Mouse (Mus musculus) ES-E14 (cell line): ENCODE measurements around the gene Rhoq. TPM values are rescaled to one million over a fixed set of nuclear protein-coding genes. Genes with fewer than 3 reads are reported as not detected.

Experiments
- DNase-seq: peaks from one replicate; pipeline ENCODE4 v3.0.0-alpha.2; 2013; ENCODE audit warnings: low read depth, low spot score
- H3K27ac ChIP-seq: 2 replicates; pipeline ENCODE4 v1.5.1; 2012; ENCODE audit warnings: low read depth, mild to moderate bottlenecking, low read length, moderate library complexity, mixed read lengths; ENCODE audit not compliant: poor library complexity, insufficient read depth, severe bottlenecking
- H3K36me3 ChIP-seq: 2 replicates; pipeline ENCODE4 v1.6.1; 2012; ENCODE audit warnings: mild to moderate bottlenecking, low read length, moderate library complexity, mixed read lengths; ENCODE audit not compliant: control insufficient read depth, poor library complexity, insufficient read depth, severe bottlenecking
- H3K4me1 ChIP-seq, 2 experiments: fragments of 150-350 bp in 1 of 2; sonication (generic) in 1 of 2; 2 replicates each; pipeline ENCODE4 v1.6.1; 2012; ENCODE audit warnings: low read length in 2 of 2, mild to moderate bottlenecking in 1 of 2, mixed read lengths in 1 of 2; ENCODE audit not compliant: control insufficient read depth in 2 of 2, insufficient read depth in 2 of 2, poor library complexity in 1 of 2
- H3K4me3 ChIP-seq, 2 experiments: fragments of 150-350 bp in 1 of 2; sonication (generic) in 1 of 2; 2 replicates each; pipeline ENCODE4 v1.5.1; 2012; ENCODE audit warnings: low read length in 2 of 2, low read depth in 1 of 2, mild to moderate bottlenecking in 1 of 2, mixed read lengths in 1 of 2; ENCODE audit not compliant: insufficient read depth in 1 of 2, poor library complexity in 1 of 2, severe bottlenecking in 1 of 2
- H3K9ac ChIP-seq: 2 replicates; pipeline ENCODE4 v1.6.1; 2012; ENCODE audit warnings: low read depth, mild to moderate bottlenecking, low read length, mixed read lengths; ENCODE audit not compliant: poor library complexity, insufficient read depth, severe bottlenecking
- H3K9me3 ChIP-seq: fragments of 150-350 bp; sonication (generic); 2 replicates; pipeline ENCODE4 v1.6.1; 2012; ENCODE audit warnings: low read depth, mild to moderate bottlenecking, low read length; ENCODE audit not compliant: control insufficient read depth, insufficient read depth
- CHD2 ChIP-seq: IDR thresholded peaks from 2 replicates; pipeline ENCODE4 v1.6.1; 2014; ENCODE audit warnings: mild to moderate bottlenecking, low read depth, low read length, inconsistent platforms
- HCFC1 ChIP-seq: IDR thresholded peaks from 2 replicates; pipeline ENCODE4 v1.6.1; 2012; ENCODE audit warnings: low read length, inconsistent platforms, borderline replicate concordance; ENCODE audit not compliant: insufficient read depth
- MAFK ChIP-seq: IDR thresholded peaks from 2 replicates; pipeline ENCODE4 v1.6.1; 2014; ENCODE audit warnings: mild to moderate bottlenecking, low read depth, low read length, inconsistent platforms; ENCODE audit not compliant: insufficient read depth
- ZC3H11A ChIP-seq: IDR thresholded peaks from 2 replicates; pipeline ENCODE4 v1.6.1; 2012; ENCODE audit warnings: low read depth, mild to moderate bottlenecking, inconsistent platforms, low read length, borderline replicate concordance
- ZNF384 ChIP-seq: IDR thresholded peaks from 2 replicates; pipeline ENCODE4 v1.6.1; 2012; ENCODE audit warnings: low read depth, low read length, inconsistent platforms
- in situ Hi-C, 2 experiments: fragments of 600-800 bp; cut with MboI; formaldehyde crosslinking; loops; one replicate each; pipeline ENCODE4 v1.15.1; 2025; ENCODE audit warnings: low sequenced_read_pairs in 2 of 2, inconsistent platforms in 1 of 2; ENCODE audit not compliant: unreplicated experiment in 2 of 2
- total RNA-seq: library from RNA; depleted of rRNA; stranded (reverse); fragments of 300-350 nt; gene quantifications from 2 replicates; pipeline ENCODE4 v1.2.3, GENCODE M21; 2012

Gene Rhoq
- total RNA-seq, 1 experiment, result 5.9 TPM

DNA sequence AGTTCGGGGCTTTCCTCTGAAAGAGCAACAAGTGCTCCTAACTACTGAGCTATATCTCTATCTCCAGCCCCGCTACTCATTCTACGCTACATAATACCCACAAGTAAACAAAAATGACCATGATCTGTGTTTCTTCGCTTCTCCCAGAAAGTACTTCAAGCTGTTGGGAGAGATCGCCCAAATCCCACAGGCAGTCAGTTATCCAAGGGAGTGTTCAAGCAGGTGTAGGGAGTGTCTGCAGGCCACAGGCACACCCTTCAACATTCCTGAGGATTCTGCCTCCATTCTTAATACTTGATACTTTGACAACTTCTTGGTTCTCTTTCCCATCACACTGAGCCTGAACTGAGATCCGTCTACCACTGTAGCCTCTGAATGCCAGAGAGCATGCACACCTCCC, 19.7 kb upstream of the Rhoq start:
- TF ChIP-seq MAFK (no peak), ZNF384 (no peak), ZC3H11A (no peak), CHD2 (no peak), HCFC1 (no peak)
- in situ Hi-C loops, result no loop called here
- no peak overlapping the region for H3K9ac ChIP-seq

DNA sequence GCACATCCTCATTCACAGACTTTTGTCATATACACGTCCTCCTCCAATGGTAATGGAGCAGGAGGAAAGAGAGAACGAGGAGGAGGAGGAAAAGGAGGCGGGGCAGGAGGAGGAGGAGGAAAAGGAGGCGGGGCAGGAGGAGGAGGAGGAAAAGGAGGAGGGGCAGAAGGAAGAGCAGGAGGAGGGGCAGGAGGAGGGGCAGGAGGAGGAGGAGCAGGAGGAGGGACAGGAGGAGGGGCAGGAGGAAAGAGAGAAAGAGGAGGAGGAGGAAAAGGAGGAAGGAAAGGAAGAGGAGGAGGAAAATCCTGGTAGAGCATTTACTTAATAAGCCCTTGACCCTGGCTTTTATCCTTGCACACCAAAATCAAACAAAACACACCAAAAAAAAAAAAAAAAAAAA, 16.8 kb upstream of the Rhoq start:
- DNase-seq, result no peak
- Histone ChIP-seq H3K4me1 (peaks cover 0 to 4% of the 10 kb centered on the region in 2 experiments; a peak in 1 of 4 replicates), H3K36me3 (no peaks in the 10 kb centered on the region), H3K4me3 (no peak overlapping the region), H3K9me3 (no peaks in the 10 kb centered on the region), H3K9ac (no peak overlapping the region), H3K27ac (no peak overlapping the region)
- TF ChIP-seq CHD2 (no peak), HCFC1 (no peak), ZC3H11A (no peak), MAFK (no peak), ZNF384 (no peak)
- in situ Hi-C loops, result no loop called here

More for the DNA sequence above, 19.7 kb upstream of the Rhoq start:
- H3K4me3 ChIP-seq, result no peak overlapping the region
- no peak for DNase-seq
- H3K4me1 ChIP-seq, result peaks cover 0 to 4% of the 10 kb centered on the region in 2 experiments; a peak in 1 of 4 replicates
- no peak overlapping the region for H3K27ac ChIP-seq
- no peaks in the 10 kb centered on the region for H3K36me3 ChIP-seq
- no peaks in the 10 kb centered on the region for H3K9me3 ChIP-seq

DNA sequence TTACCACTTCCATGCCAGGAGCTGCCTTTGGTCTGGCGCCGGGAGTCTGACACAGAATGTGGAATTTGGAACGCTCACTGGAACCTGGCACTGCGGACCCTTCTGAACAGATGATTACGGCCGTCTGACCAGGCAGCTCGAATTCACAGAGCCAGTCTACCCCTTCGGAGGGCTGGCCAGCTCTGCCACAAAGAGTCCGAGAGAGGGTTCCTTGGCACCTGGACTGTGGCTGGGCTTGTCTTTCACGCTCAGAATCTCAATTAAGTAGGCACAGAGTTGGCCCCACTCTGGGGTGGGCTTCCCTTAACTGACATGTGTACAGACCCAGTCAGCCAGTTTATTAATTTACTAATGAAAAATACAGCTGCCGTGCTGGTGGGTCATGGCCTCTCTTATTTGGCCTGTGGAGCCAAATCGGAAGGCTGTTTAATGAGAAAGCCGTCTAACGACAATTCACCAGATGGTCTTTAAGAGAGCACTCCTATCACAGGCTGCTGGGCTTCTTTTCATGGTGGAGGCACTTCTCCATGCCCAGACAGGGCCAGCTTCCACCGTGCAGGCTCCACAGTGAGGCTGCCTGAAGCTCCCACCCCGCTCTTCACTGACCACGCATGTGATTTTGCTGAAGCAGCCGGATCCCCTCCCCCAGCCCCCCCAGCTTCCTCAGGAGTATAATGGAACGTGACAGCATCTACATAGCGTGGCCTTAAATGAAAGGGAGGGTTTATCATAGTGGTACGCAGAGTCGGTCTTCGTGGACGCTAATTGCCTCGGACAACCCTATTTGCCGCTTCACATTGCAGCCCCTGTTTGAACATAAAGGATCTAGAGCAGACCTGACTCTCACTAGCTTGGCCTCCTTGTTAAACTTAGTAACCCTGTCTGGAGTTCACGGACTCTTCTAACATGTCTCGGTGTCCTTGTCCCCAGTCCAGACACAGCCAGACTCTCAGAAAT, 14.8 kb upstream of the Rhoq start, which contains the start of gene Atp6v1e2:
TSS of gene Atp6v1e2 (minus strand) at position 58 of the 957 bp plus-strand sequence.
- no peak for DNase-seq
- Histone ChIP-seq H3K9me3 (no peaks in the 10 kb centered on the region), H3K36me3 (no peaks in the 10 kb centered on the region), H3K27ac (no peak within 1 kb of the TSS), H3K4me1 (no peaks in the 10 kb centered on the region), H3K9ac (no peak within 1 kb of the TSS), H3K4me3 (no peak within 1 kb of the TSS)
- in situ Hi-C loops, result no loop called here
- TF ChIP-seq CHD2, result no peak
- no peak for TF ChIP-seq ZNF384
- TF ChIP-seq HCFC1, result no peak
- no peak for TF ChIP-seq ZC3H11A
- no peak for TF ChIP-seq MAFK

DNA sequence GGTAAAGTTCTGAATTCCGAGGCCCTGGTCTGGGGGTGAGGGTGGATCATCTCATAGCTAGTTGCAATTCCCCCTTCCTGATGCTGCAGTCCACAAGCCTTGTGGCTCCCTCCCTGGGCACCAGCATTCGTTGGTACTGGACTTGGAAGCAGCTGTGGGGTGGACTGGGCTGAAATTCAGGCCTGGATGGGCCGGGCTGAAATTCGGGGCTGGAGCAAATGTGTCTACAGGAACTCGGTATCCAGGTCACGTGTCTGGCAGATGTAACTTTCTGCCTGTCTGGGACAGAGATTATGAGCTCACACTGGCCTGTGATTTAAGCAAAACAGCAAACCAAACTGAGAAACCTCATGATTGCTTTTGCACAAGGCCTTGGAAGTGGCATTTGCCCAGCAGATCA, 14.1 kb upstream of the Rhoq start:
- TF ChIP-seq ZC3H11A (no peak), MAFK (no peak), HCFC1 (no peak), CHD2 (no peak), ZNF384 (no peak)
- H3K9ac ChIP-seq, result no peak overlapping the region
- H3K4me3 ChIP-seq, result no peak overlapping the region
- H3K36me3 ChIP-seq, result no peaks in the 10 kb centered on the region
- no peaks in the 10 kb centered on the region for H3K9me3 ChIP-seq
- in situ Hi-C loops, result no loop called here
- H3K4me1 ChIP-seq, result no peaks in the 10 kb centered on the region
- no peak overlapping the region for H3K27ac ChIP-seq
- DNase-seq, result no peak
